Mouse (Mus musculus) forebrain, embryonic 16.5 days (tissue): ENCODE data around the gene Sp9. TPM values are rescaled to one million over a fixed set of nuclear protein-coding genes. Genes with fewer than 3 reads are reported as not detected.

Source experiments
- ATAC-seq: fragments of 200-750 bp; cut with Nextera tagmentation; 2 replicates; pipeline ENCODE4 v1.8.0; 2017; ENCODE audit warnings: mild to moderate bottlenecking, moderate library complexity
- H3K27ac ChIP-seq: fragments of 300-500 bp; sonication (generic); 2 replicates; pipeline ENCODE4 v1.5.1; 2014; ENCODE audit warnings: low read length, control low read depth
- H3K27me3 ChIP-seq: fragments of 300-500 bp; sonication (generic); replicated peaks from 2 replicates; pipeline ENCODE4 v1.6.1; 2014; ENCODE audit warnings: low read length; ENCODE audit not compliant: control insufficient read depth, insufficient read depth
- H3K36me3 ChIP-seq: fragments of 300-500 bp; sonication (generic); 2 replicates; pipeline ENCODE4 v1.6.1; 2014; ENCODE audit not compliant: control insufficient read depth, insufficient read depth
- H3K4me1 ChIP-seq: fragments of 300-500 bp; sonication (generic); replicated peaks from 2 replicates; pipeline ENCODE4 v1.6.1; 2014; ENCODE audit warnings: low read length; ENCODE audit not compliant: control insufficient read depth, insufficient read depth
- H3K4me2 ChIP-seq: fragments of 300-500 bp; sonication (generic); 2 replicates; pipeline ENCODE4 v1.6.1; 2014; ENCODE audit warnings: mild to moderate bottlenecking, low read length, control low read depth
- H3K4me3 ChIP-seq: fragments of 300-500 bp; sonication (generic); replicated peaks from 2 replicates; pipeline ENCODE4 v1.5.1; 2014; ENCODE audit warnings: mild to moderate bottlenecking, low read length, control low read depth
- H3K9ac ChIP-seq: fragments of 300-500 bp; sonication (generic); replicated peaks from 2 replicates; pipeline ENCODE4 v1.6.1; 2014; ENCODE audit warnings: low read depth, low read length, control low read depth
- H3K9me3 ChIP-seq: fragments of 300-500 bp; sonication (generic); 2 replicates; pipeline ENCODE4 v1.6.1; 2016; ENCODE audit warnings: low read length; ENCODE audit not compliant: control insufficient read depth
- WGBS: fragments of 180-500 bp; shearing (Covaris S2); extraction: QIAGEN DNeasy Blood & Tissue Kit; methylation state at CpG from one replicate; pipeline ENCODE4 v1.1.7; 2014; 5-methylcytosine and 5-hydroxymethylcytosine counted together
- polyA plus RNA-seq: library from polyadenylated mRNA; unstranded; fragments of >200 nt; fragmentation: Nextera tagmentation; extraction: Ambion mirVana; gene quantifications from 2 replicates; pipeline ENCODE4 v1.2.1, GENCODE M21; 2015

The Sp9 gene
- polyA plus RNA-seq, 1 experiment from 2014 or later = 6.6 TPM

- H3K27ac ChIP-seq = peak overlapping the region; percentile 81
- peak overlapping the region; percentile 68 for H3K9ac ChIP-seq
- H3K27me3 ChIP-seq = peaks cover 16% of the 10 kb centered on the region
- peak; percentile 24; the same call in 1 of the 2 replicates for ATAC-seq
- H3K9me3 ChIP-seq = no peaks in the 10 kb centered on the region
- WGBS = under 1% methylated on average over 107 of the region's 110 CpGs
- H3K36me3 ChIP-seq = no peaks in the 10 kb centered on the region
- peak overlapping the region; percentile 52 for H3K4me2 ChIP-seq
- peak overlapping the region; percentile 51 for H3K4me3 ChIP-seq
- peaks cover 42% of the 10 kb centered on the region for H3K4me1 ChIP-seq
Measured at GRCm38 (mm10) chr2:73273249-73274118, 1.8 kb downstream of the Sp9 start.

DNA sequence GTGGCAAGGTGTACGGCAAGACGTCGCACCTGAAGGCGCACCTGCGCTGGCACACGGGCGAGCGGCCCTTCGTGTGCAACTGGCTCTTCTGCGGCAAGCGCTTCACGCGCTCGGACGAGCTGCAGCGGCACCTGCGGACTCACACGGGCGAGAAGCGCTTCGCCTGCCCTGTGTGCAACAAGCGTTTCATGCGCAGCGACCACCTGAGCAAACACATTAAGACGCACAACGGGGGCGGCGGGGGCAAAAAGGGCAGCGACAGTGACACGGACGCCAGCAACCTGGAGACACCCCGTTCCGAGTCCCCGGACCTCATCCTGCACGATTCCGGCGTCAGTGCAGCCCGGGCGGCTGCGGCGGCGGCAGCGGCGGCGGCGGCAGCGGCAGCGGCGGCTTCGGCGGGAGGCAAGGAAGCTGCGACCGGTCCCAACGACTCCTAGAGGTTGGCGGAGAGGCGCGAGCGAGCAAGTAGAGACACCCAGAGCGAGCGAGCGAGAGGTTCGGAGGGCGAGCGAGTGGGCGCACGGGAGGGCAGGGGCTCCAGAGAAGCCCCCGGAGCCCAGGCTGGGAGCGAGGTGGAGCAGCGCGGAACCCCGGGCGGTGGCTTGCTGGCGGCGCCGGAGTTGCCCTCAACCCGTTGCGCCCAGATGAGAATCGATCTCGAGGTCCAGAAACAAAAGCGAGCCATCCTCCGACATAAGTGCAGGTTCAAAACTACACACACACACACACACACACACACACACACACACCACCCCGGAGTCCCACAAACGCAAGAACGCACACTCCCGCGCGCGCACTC is 2.6 kb downstream of the Sp9 start:
- Histone ChIP-seq H3K27me3 (peaks cover 14% of the 10 kb centered on the region), H3K4me2 (peak overlapping the region; percentile 52), H3K27ac (peak overlapping the region; percentile 81), H3K4me1 (peaks cover 46% of the 10 kb centered on the region), H3K4me3 (peak overlapping the region; percentile 51), H3K9ac (peak overlapping the region; percentile 68), H3K9me3 (no peaks in the 10 kb centered on the region), H3K36me3 (no peaks in the 10 kb centered on the region)
- no peak for ATAC-seq
- WGBS = under 1% methylated on average over 82 of the region's 88 CpGs

DNA sequence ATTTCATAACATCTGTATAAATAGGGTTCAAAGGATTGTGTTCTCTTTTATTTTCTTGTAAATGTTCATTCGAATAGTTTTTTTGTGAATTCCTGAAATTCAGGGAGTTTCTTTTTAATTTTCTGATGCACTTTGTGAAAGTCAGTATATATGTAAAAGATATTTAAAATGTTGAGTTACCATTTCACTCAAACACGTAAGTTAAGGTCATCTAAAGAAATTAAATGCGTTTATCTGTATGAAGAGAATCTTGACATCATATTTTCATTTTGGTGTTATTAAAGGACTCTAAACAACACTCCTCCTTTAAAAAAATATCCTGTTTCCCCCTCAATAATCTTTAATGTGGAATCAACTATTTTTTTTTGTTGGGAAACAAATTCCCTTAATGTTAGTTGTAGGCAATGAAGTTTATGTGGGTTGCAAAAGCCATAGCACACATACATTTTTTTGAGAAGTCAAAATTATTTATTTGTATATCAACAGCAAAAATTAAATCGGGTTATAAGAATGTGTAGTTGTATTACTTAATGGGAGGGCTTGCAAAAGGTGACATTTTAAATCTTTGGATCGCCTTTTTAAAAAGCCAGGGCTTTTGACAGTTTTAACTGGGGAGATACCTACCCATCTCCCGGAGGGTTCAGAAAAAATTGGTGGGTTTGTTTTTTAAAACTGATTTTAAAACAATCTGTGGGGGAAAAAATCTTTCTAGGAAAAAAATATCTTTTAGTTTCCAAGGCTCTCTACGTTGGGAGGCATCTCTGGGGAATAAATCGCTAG is 3.7 kb downstream of the Sp9 start:
- peaks cover 41% of the 10 kb centered on the region for H3K4me1 ChIP-seq
- H3K27me3 ChIP-seq = peaks cover 14% of the 10 kb centered on the region

GRCm38 (mm10) chr2:73276141-73276571 is 4.4 kb downstream of the Sp9 start:
- 2% methylated on average over 6 of the region's 6 CpGs for whole genome bisulfite sequencing
- peaks cover 9% of the 10 kb centered on the region for H3K27me3 ChIP-seq
- peak overlapping the region; percentile 35 for H3K4me3 ChIP-seq
- H3K4me2 ChIP-seq = peak overlapping the region; percentile 42
- H3K27ac ChIP-seq = peak overlapping the region; percentile 13; the same call in 1 of the 2 replicates
- H3K9ac ChIP-seq = peak overlapping the region; percentile 43; the same call in 1 of the 2 replicates
- H3K36me3 ChIP-seq = no peaks in the 10 kb centered on the region
- no peak for ATAC-seq
- H3K9me3 ChIP-seq = no peaks in the 10 kb centered on the region
- H3K4me1 ChIP-seq = peaks cover 41% of the 10 kb centered on the region

More for the DNA sequence above, 3.7 kb downstream of the Sp9 start:
- Histone ChIP-seq H3K9ac (peak overlapping the region; percentile 14; the same call in 1 of the 2 replicates), H3K4me2 (peak overlapping the region; percentile 34), H3K36me3 (no peaks in the 10 kb centered on the region), H3K27ac (no peak overlapping the region; the same call in 1 of the 2 replicates), H3K9me3 (no peaks in the 10 kb centered on the region), H3K4me3 (peak overlapping the region; percentile 35)
- no peak for ATAC-seq
- 8% methylated on average over 8 of the region's 8 CpGs for WGBS

DNA sequence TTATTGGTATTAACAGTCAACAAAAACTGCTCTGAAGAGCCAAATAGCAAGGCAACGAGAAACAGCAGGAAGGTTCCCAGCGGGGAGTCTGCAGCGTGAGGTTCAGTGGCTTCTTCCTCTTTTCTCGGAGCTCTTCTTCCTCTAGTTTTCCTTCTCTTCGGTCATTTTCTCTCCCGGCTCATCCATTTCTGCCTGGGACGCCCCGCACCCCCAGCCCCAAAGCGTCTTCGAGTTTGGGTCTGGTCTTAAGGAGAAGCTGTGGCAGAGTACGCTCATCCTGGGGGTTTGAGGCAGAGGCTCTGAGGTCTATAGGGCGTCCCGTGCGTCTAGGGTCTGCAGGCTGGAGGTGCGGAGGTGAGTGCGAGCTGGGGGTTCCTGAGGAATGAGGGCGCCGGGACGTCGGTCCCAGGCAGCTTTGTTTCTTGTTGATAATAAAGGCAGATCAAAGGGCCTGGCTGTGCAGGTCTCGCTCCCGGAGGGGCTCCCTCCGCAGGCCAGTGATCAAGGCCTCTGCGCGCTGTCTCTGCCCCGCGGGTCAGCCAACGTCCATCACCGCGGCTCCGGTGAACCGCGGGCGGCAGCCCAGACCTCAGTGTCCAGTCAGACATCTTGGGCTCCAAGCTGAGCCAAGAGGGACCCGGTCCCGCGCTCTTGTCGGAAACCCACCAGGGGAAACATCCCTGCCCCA is 5.4 kb downstream of the Sp9 start:
- 1% methylated on average over 38 of the region's 38 CpGs for WGBS
- H3K4me1 ChIP-seq = peaks cover 34% of the 10 kb centered on the region
- peak overlapping the region; percentile 85 for H3K27ac ChIP-seq

GRCm38 (mm10) chr2:73277709-73278075 is 6.0 kb downstream of the Sp9 start:
- H3K4me2 ChIP-seq = peak overlapping the region; percentile 36
- H3K4me3 ChIP-seq = peak overlapping the region; percentile 31
- H3K9me3 ChIP-seq = no peaks in the 10 kb centered on the region
- H3K27ac ChIP-seq = peak overlapping the region; percentile 85
- no peaks in the 10 kb centered on the region for H3K36me3 ChIP-seq
- WGBS = 1% methylated on average over 18 of the region's 18 CpGs
- peak overlapping the region; percentile 53 for H3K9ac ChIP-seq
- H3K27me3 ChIP-seq = peaks cover 10% of the 10 kb centered on the region; the same call in 1 of the 2 replicates
- H3K4me1 ChIP-seq = peaks cover 34% of the 10 kb centered on the region
- no peak for ATAC-seq

More for the DNA sequence above, 5.4 kb downstream of the Sp9 start:
- H3K27me3 ChIP-seq = peaks cover 10% of the 10 kb centered on the region; the same call in 1 of the 2 replicates
- peak overlapping the region; percentile 31 for H3K4me3 ChIP-seq
- peak overlapping the region; percentile 36 for H3K4me2 ChIP-seq
- no peaks in the 10 kb centered on the region for H3K9me3 ChIP-seq
- H3K9ac ChIP-seq = peak overlapping the region; percentile 53
- ATAC-seq = no peak
- H3K36me3 ChIP-seq = no peaks in the 10 kb centered on the region

DNA sequence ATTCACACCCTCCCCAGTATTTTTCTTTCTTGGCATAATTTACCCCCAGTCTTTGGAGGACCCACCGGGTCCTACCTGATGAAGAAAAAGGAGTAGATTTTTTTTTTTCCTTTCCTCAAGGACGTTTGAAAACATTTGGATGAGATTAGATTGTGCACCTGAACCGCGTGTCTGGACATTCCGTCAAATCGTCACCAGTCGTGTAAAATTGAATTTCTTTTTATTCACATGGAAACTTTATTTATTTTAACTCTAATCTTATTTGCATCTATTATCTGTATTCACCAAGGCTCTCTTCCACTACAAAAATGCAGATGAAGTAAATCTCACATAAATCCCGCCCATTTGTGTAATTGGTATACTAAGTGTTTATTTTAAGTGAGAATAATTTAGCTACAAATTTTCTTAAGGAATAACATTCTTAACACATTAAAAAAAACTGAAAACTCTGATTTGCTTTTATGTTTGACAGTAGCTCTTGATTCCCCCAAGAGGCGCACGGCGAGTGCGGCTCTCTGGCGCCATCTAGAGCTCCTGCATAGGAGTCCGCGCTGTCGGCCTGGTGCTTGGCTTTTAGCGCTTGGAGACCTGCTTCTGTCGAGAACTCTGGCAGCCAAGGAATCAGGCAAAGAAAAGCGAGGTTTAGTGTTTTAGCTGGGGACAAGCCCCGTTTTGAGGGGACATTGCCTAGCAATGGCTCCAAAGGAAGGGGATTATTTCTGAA is 6.6 kb downstream of the Sp9 start:
- Histone ChIP-seq H3K9ac (peak overlapping the region; percentile 53), H3K9me3 (no peaks in the 10 kb centered on the region), H3K4me3 (peak overlapping the region; percentile 31), H3K4me1 (peaks cover 31% of the 10 kb centered on the region), H3K27ac (peak overlapping the region; percentile 85), H3K4me2 (peak overlapping the region; percentile 44), H3K36me3 (no peaks in the 10 kb centered on the region), H3K27me3 (peaks cover 10% of the 10 kb centered on the region; the same call in 1 of the 2 replicates)
- 2% methylated on average over 20 of the region's 20 CpGs for WGBS
- peak; percentile 73 for ATAC-seq

GRCm38 (mm10) chr2:73278869-73279268 is 7.1 kb downstream of the Sp9 start:
- Histone ChIP-seq H3K36me3 (no peaks in the 10 kb centered on the region), H3K4me1 (peaks cover 25% of the 10 kb centered on the region), H3K4me2 (peak overlapping the region; percentile 44), H3K9ac (peak overlapping the region; percentile 42), H3K27ac (peak overlapping the region; percentile 83), H3K27me3 (peaks cover 10% of the 10 kb centered on the region; the same call in 1 of the 2 replicates), H3K9me3 (no peaks in the 10 kb centered on the region), H3K4me3 (peak overlapping the region; percentile 29)
- peak; percentile 34 for ATAC-seq
- WGBS = under 1% methylated on average over 17 of the region's 17 CpGs
